Mouse (Mus musculus) liver (tissue): ENCODE data around the gene Rbfox1.

Experiments
- DNase-seq: peaks from one replicate; pipeline ENCODE4 v3.0.0-alpha.2; 2020; ENCODE audit warnings: mixed read lengths

Rbfox1 gene

DNA sequence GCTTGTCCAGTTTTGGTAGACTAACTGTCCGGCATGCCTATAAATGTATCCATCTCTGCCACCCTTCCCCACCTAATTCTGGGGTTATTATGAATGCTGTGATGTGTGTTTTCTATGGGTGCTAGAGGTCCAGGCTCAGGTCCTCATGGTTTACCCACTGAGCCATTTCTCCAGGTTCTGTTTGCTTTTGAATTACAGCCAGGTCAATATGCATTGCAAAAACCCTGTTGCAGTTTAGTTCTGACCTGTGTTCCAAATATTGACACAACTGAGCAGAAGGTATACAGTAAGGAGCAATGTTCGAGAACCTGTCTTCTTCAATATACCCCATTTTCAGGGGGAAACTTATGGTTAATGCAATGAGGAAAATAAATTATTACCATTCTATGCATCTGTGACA is 480.6 kb downstream of the Rbfox1 start:
- DNase-seq = no peak

DNA sequence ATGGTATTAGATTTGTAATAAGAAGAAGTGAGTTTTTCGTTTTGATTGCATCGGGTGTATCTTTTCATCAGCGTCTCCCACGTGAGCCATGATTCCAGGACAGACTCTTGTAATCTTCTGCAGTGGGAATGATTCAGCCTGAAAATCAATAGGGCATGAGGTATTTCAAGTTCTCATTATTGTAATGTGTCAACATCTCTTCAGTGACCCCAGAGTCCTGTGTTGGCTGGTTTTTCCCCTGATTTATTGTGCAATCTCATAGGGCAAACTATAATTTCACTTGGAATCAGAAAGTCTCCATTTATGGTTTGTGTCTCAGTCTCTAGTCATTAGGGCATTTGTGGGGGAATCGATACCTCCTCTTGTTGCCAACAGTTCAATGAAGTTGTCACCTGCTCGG is 481.5 kb downstream of the Rbfox1 start:
- DNase-seq = no peak

DNA sequence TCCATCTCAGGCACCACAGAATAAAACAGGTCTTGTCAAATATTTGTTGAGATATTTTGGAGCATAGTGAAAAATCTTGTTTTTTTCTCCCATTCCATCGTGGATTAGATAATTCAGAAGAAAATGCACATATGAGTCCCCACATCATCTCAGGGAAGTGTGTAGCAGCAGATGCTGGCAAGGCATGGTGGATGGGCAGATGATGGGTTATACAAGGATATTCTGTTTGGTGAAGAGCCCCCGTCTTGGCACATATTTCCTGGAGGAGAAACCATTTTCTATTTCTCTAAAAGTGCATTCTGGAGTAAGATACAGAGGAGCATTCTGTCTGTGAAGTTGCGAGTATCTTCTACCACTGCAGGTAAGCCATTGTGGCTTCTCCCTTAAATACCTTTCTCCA is 495.8 kb downstream of the Rbfox1 start:
- no peak for DNase-seq

DNA sequence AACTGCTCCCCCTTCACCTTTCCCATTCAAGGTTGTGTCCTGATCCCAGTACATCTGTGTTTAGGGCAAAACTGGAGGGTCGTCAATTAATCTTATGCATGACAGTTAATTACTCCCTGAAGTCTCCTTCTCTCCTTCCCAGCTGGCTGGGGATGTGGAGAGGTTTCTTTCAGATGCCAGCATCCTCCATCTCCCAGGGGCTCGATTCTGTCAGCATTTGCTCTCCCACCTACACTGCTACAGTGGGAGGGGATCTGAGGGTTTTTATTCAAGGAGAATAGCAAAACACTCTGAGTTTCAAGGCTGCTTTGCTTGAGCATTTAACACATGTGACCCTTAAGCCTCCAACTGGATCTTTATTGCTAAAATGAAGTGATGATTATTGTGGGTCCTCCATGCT is 496.4 kb downstream of the Rbfox1 start:
- no peak for DNase-seq

DNA sequence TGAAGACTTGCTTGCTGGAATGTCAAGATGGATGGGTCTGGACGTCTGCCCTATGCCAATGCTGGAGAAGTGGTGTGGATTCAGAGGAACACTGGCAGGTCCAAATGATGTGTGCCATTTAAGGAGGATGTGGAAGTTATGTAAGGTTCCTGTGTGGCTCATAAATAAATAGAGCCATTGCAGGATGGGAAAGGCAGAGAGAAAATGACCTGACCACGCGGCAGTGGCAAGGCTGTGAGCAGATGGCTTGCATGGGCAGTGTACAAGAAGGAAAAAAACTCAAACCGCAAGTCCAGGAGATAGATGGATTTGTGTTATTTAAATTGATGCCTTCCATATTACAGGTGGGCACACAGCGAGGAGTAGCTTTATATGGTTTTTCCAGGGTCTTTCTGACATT is 497.6 kb downstream of the Rbfox1 start:
- DNase-seq = no peak

DNA sequence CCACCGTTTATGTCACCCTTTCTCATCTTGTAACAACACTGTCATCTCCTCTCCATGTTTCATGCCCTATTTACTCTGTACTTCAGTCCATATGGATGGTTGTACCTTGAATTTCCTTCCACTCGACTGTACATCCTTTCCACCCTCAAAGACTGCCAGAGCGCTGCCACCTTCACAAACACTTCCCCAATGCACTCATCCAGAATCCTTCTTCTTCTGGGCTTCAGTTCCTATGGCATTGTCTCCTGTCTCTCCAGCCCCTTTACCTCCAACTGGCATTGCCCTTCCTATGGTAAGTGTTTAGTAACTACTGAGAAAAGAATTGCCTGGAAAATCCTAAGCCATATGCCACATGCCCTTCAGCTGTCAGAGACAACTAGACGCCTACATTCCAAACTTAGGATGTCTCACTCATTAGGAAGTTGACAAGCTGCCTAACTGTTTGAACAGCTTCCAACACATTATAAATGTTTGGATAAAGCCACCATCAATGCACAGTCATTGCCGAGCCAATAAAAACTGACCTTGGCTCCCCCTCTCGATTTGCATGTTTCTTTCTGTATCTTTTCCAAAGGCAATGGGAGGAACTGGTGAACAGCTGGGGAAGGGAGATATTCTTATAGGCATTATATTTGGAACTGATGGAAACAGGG is 505.2 kb downstream of the Rbfox1 start:
- no peak for DNase-seq

DNA sequence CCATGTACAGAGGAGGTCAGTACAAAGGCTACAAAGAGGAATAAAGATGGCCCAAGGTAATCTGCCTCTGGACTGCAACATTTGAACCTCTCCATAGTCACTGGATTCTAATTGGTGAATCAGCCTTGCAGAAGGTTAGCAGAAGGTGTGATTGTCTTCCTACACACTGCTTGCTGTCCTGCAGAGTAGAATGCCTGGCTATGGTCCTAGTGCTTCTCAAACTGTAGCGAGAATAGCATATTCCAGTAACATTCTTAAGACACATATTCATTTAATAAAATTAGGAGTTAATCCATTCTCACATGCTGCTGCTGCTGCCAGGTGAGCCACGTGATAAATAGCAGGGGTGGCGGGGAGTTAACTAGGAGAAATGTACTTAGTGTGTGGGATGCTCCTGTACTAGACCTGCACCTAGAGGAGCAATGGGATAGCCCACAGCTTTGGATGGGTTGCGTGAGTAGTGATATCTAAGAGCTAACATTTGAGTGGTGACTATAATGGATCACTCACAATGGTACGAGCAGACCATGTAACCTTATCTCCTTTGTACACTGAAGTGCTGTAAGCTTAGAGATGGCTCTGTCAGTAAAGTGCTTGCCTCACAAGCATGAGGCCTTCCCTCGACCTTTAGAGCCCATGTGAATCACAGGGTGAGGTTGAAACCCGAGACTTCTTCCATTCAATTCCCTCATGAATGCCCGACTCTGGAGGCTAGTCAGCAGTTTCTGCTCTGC is 511.7 kb downstream of the Rbfox1 start:
- no peak for DNase-seq

DNA sequence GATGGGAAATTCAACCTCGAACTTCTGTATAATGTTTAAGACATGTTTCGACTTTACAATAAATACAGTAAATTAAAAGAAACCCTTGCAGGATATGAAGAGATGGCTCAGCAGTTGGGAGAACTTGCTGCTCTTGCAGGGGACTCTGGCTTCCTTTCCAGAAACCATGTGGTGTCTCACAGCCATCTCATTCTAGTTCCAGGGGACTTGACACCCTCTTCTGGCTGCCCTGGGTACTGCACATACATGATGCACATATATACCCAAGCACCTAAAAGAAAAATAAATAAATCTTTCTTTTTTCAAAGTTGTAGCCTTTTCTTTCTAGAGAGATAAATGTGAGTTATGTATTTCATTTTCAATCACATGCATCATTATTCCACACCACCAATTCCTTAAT is 512.5 kb downstream of the Rbfox1 start:
- DNase-seq = no peak

DNA sequence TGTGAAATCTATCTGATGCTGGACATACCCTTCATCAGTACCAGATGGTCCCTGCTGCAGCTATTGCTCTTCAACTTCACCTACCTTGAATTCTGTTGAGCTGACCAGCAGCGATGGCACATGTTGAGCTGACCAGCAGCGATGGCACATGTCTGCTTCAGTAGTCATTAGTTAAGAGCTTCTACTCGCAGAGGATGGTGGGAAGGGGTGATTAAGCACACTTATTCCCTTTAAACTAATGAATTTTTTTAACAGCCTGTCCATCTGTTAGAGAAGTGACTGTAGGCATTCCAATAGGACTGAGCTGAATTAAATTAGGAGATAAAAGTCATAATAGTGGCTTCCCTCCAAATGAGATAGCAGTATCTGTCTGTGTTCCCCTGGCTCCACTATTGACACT is 517.7 kb downstream of the Rbfox1 start:
- DNase-seq = no peak

DNA sequence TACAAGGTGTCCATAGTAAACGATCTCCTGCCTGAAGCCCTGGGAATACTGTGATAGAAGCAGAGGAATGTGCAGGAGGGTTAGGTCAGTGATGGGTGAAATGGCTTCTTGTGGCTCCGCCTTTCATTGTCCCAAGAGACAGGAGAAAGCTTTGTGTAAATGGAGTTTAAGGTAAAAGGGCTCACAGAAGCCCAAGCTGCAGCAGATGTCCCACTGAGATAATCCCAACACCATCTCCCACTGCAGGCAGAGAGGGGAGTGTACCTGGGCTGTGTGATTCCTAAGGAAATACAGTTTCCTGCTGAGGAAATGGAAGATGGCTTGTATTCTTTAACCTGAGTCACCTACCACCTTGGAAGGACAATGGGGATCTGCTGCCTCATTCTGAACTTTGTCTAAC is 529.7 kb downstream of the Rbfox1 start:
- no peak for DNase-seq

DNA sequence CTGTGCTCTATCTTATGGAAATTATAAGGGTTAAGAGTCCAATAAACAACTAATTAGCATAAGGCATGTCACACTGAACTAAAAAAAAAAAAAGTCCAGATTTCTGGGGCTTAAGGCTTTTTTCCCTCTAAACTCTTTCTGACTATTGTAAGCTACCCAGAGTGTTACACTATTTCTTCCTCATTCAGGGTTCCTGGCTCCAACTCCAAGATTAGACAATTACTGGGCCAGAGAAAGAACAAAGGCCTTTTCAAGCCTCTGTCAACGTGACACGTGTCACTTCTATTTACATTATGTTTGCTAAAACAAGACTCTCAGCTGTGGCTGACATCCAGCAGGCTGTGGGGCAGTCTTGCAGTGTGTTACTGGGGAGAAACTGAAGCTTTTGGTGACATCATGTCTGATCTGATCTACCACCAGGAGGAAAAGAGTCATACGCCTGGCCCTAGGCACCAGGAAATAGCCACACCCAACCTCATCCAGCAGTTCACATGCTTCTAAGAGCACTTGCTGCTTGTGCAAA is 536.5 kb downstream of the Rbfox1 start:
- DNase-seq = no peak

DNA sequence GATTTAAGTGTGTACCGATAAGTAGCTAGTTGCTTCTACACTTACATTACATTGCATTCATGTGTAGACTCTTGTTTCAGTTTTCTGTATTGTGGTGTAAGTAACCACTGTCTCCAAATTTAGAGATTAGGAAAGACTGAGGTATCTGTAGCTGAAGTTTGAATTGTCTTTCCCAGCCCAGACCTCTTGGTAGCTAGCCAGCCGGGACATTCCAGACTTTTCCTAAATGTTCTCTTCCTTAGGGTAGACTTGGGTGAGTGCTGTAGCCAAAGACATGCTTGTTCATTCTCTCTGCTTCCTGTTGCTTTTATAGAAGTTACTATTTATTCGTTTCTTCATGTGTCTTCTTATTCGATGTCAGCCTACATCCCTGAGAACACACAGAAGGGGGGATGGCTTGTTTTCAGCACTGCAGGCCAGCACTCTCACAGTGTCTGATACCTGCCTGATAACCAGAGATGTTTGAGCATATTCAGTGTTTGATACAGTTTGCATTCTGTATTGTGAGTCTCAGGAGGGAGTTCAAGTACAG is 538.8 kb downstream of the Rbfox1 start:
- no peak for DNase-seq

DNA sequence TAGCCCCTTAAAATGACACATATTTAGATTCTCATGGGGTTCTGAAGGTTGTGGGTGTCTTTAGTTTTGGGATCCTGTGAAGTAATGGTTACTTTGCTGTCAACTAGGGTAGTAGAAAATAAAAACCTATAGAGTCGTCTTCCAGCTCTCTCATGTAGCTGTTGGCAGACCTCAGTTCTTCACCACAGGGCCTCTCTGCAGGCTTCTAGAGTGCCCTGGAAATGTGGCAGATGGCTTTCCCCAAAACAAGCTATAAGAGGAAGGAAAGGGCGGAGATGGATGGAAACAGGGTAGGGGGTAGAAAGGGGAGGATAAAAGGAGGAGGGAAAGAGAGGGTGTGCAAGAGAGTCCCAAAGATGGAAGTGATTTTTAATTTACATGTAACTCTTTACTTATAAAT is 539.6 kb downstream of the Rbfox1 start:
- DNase-seq = no peak

DNA sequence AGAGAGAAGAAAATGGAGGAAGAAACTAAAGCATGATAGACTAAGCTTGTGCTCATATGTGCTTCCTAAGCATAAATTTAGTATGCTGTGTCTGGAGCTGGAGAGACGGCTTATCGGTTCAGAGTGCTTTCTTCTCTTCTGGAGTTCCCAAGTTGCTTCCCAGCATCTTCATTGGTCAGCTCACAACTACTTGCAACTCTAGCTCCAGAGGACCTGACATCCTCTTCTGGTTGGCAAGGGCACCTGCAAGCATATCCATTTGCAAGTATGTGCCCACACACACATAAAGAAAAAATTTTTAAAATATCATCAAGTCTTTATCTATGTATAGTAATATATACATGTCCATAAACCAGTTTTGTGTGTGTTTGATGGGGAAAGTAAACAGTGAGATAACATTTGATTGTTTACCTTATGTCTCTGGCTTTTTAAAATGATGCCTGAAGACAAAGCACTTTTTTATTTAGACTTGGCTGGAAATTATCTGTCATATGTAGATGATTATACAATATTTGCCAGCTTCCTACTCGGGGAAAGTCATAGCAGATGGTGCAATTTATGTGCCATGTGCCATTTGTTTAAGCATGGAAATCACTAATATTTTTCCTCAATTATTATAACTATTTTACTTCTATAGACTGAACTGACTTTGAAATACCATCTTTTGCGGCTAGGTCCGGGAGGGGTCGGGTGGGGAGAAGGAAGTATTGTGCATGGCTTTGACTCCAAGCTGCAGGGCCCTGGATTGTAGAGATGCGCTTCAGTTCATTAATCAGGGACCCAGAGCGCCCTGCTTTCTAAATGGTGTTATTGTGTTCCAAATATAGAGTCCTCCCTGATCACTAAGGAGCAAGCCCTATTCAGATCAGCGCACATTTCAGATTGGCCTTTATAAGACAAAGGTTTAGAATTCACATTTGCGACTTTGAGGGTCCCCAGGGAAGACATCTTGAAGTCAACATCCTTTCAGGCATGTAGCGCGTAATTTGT is 542.4 kb downstream of the Rbfox1 start:
- no peak for DNase-seq

DNA sequence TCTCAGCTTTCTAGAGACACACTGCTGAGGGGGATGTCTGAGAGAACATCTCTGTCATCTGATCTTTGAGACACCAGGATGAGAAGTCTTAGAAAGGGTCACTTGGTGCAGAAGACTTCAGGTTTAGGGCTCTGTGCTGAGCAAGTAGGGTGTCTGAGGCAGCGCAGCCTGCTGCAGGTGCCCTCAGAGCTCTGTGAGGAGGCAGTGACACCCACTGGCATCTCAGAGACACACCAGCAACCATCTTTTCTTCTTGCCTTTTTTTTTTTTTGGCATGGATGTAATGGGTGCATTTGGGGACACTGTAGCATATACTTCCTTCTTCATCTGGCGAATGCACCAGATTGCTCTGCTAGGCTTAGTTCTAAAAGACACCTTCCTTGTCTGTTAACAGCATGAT is 545.8 kb downstream of the Rbfox1 start:
- no peak for DNase-seq

DNA sequence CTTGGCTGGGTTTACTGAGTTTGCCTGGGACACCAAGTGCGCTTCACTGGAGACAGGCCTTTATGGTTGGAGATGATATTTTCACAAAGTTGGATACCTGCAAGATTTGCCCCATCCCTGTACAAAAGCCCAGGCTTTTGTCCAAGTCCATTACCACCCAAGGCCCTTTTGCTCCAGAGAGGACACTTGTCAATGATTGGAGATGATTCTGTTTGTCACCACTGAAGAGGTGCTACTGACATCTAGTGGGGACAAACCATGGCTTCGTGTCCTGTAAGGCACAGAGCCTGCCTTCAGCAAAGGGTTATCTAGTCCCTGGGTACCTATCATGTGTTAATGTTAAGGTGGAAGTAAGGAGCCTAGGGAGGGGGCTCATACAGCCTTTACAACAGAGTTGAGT is 551.3 kb downstream of the Rbfox1 start:
- DNase-seq = no peak

DNA sequence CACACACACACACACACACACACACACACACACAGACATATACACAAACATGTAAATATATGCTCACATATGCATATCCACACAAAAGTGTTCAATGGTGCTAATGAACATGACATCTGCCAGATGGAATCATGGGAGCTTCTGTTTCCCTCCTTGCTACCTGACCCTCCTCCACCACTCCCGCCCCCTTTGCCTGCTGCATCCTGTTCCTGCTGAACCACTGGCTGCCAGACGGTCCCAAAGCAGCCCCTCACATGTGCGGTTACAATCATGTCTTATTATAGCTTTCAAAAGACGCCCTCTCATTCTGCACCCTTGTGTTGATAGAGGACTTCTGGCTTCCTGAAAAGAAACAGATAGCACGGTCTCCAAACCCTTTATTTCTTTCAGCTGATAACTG is 563.1 kb downstream of the Rbfox1 start:
- DNase-seq = no peak

DNA sequence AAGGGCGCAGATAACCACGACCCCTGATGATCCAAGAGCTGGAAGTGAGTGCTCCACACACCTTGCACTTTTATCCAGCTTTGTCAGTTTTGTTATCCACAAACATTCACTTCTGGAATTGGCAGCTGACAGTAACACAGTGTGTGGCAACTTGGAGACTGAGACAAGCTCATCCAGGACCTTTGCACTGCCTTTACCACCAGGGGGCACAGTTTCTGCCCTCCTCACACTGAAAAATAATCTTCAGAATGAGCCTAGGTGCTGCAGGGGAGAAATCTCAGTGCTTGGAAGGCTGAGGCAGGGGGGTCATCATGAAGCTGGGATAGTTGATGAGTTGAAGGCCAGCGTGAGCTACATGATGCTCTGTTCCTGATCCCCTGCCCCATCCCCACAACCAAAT is 570.2 kb downstream of the Rbfox1 start:
- DNase-seq = no peak

DNA sequence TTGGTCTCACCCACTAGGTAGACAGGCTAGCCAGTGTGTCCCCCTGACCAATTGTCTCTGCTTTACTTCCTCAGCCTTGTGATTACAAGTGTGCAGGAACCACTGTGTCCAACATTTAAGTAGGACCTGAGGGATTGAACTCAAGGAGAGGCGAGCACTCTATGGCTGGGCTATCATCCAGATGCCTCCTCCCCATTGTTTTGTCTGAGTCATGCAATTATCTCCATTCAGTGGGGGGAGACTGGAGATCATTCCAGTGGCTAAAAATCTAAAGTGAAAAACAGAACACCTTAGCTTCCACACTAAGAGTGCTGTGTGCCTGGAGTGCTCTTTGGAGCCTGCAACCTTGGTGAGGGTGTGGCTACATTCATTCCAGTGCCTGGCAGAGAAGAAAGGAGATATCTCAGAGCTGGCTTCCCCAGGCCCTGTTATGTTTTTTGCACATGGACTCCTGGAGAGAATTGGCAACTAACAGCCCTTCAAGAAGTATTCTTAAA is 594.0 kb downstream of the Rbfox1 start:
- no peak for DNase-seq

DNA sequence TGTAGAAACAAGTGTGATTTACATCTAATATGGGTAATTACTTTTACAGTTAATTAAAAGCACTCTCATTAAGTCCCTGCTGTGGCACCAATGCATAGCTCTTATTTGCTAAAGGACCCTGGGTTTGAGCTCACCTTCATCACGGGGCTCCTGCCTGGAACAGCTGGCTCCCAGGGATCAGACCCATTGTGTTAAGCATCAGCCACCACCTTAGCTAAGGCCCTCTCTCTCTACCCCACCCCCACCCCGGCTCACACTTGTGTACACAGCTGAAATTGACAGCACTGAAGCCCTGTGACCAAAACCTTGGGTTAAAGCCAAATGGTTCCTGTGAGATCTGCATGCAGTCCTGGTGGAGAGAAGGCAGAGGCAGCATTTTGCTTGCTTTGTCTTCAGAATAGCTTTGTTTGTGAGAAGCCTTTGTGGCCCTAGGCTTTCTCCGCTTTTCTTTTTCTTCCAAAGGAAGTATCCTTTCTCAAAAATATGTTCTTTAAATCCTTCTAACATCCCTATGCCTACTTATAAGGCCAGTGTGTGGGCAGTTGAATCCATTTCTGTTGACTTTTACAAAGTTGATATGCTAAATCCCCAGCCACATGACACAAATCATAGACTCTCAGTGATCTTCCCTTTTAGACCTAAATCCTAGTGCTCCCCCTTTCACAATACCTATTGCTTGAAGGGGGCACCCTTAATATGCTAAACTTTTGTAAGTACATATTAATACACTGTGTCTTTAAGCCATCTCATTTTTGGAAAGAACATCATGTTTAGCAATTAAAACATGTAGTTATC is 594.7 kb downstream of the Rbfox1 start:
- DNase-seq = no peak

DNA sequence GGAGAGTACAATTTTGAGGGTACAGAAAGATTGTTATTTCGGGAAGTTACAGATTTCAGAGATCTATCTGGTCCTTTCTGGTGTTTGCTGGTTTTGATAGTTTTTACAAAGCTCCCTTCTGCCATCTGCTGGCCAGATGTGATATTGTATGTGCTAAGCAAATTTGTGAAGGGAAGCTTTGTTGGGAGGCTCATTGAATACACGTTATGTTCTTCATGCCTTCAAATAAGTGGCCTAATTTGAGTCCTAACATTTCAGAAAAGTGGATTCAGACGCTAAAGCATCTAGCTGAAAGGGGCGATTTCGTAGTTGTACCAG is 595.2 kb downstream of the Rbfox1 start:
- DNase-seq = peak; percentile 29

DNA sequence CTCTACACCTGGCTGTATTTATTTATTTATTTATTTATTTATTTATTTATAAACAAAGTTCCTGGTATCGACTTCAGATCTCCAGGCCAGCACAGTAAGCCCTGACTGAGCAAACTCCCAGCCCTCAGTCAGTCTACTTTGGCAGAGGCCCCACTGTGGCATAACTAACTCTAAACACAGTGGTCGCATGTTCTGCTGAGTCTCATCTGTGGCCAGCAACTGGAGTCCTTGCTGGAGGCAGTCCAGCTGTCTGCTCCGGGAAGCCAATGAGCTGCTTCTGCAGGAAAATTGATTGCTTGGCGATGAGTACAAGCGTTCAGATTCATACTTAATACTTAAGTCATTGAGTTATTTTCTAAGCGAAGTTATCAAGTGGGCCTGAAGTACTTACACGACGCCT is 598.5 kb downstream of the Rbfox1 start:
- DNase-seq = no peak
